Mouse (Mus musculus): ENCODE results near the gene Dnah5.
"Not testable (repeated sequence)": the region's sequence is repeated elsewhere in the genome, so short reads cannot be mapped to it uniquely, and the experiment has no call there.

Dnah5 gene

DNA sequence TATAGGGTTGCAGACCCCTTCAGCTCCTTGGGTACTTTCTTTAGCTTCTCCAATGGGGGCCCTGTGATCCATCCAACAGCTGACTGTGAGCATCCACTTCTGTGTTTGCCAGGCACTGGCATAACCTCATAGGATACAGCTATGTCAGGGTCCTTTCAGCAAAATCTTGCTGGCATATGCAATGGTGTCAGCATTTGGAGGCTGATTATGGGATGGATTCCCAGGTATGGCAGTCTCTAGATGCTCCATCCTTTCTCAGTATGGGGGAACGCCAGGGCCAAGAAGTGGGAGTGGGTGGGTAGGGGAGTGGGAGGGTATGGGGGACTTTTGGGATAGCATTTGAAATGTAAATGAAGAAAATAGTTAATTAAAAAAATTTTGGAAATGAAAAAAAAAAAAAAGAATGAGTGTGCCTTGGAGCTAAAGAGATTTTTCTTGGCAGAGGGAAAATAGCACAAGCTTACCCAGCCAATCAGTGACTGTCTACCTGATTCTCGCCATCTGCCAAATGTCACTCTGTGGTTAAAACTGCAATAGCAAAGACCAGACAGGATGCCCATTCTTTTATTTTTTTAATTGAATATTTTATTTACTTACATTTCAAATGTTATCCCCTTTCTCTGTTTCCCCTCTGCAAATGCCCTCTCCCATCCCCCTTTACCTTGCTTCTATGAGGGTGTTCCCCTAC lies 257.7 kb downstream of the Dnah5 start:
- not testable (repeated sequence) for DNase-seq (ENCODE audit: extremely low spot score, low read depth, low spot score)

GRCm38 (mm10) chr15:28466591-28467247 lies 263.2 kb downstream of the Dnah5 start:
- no peak for DNase-seq (ENCODE audit: extremely low spot score, low read depth, low spot score)

DNA sequence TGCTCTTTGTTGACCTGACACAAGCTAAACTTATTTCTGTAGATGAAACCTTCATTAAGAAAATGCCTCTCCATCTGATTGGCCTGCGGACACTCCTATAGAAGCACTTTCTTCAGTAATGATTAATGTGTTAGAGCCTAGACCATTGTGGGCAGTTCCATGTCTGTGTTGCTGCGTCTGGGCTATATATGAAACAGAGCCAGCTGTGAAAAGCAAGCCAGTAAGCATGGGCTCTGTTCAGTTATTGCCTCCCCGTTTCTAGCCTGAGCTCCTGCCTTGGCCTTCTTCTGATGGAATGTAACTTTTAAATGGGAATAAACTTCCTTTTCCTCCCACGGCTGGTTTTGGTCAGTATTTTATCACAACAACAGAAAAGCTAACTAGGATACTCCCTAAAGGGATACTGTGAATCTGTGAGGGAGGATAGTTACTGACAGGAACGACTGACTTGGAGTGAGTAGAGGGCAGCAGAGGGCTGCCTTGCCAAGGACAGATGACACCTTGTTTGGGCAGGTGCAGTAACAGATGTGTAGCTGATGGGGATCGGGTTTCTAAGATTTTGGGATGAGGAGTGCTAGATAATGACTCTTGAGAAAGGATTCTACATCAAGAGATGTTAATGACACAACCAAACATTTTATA lies 270.3 kb downstream of the Dnah5 start:
- DNase-seq (ENCODE audit: extremely low spot score, low read depth, low spot score) = no peak

- DNase-seq (ENCODE audit: extremely low spot score, low read depth, low spot score) = no peak
These were observed 299.3 kb downstream of the Dnah5 start for GRCm38 (mm10) chr15:28502820-28503219.

DNA sequence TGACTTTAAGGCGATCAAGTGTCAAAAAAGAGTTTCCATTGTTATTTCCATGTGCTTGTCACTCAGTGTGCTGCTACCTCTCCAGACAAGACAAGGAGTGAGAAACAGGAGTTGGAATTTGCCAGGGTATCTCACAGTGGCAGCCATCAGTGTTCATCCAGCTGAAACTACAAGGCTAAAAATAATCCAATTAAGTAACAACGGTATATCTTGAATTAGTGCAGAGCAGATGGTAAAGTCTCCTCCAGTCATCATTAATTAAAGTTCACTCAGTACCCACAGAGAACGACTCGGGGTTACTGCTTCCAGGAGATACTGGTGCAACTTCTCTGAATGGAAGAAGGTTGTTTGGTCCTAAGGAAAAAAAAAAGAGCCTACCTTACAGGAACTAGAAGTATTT lies 311.6 kb downstream of the Dnah5 start:
- DNase-seq (ENCODE audit: extremely low spot score, low read depth, low spot score) = no peak

Data from hindlimb bud, embryonic 11.5 days (tissue).